Mouse (Mus musculus) mouse embryonic stem cell (cell line): ENCODE measurements around the gene Cdh1.

Source experiments
- in situ Hi-C, 2 experiments: fragments of 300-500 bp; cut with MboI; formaldehyde crosslinking; loops; 1 replicate in 1 of 2; 3 replicates in 1 of 2; pipeline ENCODE4 v1.14.3; 2019 to 2020; ENCODE audit warnings: low sequenced_read_pairs in 2 of 2, low pct_unique_long_range_greater_than_20kb in 1 of 2, mixed read lengths in 1 of 2; ENCODE audit not compliant: unreplicated experiment in 1 of 2

Gene Cdh1

DNA sequence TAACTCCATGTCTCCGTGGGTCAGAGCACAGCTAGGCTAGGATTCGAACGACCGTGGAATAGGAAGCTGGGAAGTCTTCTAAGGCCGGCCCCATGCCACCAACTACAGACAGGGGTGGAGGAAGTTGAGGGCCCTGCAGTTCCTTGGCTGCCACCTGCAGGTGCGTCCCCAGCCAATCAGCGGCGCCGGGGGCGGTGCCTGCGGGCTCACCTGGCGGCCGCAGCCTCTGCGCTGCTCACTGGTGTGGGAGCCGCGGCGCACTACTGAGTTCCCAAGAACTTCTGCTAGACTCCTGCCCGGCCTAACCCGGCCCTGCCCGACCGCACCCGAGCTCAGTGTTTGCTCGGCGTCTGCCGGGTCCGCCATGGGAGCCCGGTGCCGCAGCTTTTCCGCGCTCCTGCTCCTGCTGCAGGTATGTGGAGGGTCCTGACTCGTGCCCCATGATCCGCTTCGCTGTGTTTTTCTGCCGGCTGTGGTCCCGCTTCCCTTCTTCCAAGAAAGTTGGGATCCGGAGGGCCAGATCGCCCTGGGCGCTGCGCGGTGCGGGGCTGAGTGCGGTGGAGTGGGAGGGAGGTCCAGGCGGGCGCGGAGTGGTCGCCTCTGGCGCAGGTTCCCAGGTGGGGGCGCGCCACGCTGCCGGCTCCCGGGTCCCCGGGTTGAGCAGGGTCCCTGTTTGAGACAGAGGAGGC is at the start of gene Cdh1:
Gene Cdh1, plus strand, starts transcription at position 221 of the 689 bp plus-strand sequence.
- in situ Hi-C loops = no loop called here

DNA sequence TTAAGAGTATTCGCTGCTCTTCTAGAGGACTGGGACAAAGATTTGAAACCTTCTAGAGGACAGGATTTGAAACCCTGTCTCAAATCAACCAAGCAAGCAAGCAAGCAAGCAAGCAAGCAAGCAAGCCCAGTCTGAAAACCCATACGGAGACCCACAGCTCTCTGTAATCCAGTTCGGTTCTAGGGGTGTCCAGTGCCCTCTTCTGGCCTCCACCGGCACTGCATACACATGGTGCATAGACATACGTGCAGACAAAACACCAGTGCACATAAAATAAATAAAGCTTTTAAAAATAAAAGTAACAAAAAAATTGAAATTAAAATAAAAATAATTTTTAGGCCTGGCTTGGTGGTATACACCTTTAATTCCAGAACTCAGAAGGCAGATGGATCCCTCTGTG is 49.1 kb upstream of the Cdh1 start:
- in situ Hi-C loops = loop anchor here in 1 of 2 experiments (25.0 kb wide), 1 partner anchor 308 kb away; the partner anchor contains the start of gene Has3

DNA sequence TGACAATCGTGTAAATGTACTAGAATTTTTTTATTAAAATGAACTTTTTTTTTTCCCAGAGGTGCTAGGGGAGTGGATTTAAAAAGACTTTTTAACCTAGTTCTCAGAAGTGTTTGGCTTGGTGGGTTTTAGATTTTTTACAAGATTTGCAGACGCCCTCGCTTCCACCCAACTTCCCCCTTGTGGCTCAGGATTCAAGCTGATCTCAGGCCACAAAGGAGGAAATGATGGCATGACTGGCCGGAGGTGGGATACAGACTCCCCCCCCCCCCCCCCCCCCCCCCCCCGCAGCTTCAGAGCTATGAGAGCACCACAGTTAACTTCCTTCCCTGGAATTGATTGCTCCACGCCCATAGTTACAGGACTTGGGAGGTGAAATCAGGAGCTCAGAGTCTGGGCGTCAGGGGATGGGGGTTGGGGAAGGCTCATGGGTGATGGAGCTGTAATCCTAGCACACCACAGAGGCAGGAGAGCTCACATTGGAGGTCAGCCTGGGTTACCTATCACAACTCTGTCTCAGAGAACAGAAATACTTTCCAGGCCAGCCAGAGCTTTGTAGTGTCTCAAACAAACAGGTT is 47.0 kb upstream of the Cdh1 start:
- in situ Hi-C loops = loop anchor here in 1 of 2 experiments (25.0 kb wide), 1 partner anchor 306 kb away; the partner anchor contains the start of gene Has3

DNA sequence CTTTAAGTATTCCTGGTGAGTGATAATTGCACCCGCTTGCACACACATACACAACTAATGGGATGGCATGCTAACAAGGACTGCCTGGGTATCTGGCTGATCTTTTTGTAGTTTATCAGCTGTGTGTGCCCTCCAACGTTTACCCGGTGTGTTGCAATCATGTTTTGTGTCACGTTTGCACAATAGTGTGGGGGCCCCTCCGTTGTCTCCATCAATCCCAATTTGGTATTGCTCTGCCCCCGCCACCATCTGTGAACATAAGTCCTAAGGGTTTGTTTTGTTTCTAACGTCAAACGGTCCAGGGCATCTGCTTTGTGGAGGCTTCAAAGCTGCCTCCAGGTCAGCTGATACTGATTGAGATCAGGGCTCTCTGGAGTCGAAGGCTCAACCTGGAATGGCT is 43.3 kb upstream of the Cdh1 start:
- in situ Hi-C loops = loop anchor here in 1 of 2 experiments (25.0 kb wide), 1 partner anchor 302 kb away; the partner anchor contains the start of gene Has3

DNA sequence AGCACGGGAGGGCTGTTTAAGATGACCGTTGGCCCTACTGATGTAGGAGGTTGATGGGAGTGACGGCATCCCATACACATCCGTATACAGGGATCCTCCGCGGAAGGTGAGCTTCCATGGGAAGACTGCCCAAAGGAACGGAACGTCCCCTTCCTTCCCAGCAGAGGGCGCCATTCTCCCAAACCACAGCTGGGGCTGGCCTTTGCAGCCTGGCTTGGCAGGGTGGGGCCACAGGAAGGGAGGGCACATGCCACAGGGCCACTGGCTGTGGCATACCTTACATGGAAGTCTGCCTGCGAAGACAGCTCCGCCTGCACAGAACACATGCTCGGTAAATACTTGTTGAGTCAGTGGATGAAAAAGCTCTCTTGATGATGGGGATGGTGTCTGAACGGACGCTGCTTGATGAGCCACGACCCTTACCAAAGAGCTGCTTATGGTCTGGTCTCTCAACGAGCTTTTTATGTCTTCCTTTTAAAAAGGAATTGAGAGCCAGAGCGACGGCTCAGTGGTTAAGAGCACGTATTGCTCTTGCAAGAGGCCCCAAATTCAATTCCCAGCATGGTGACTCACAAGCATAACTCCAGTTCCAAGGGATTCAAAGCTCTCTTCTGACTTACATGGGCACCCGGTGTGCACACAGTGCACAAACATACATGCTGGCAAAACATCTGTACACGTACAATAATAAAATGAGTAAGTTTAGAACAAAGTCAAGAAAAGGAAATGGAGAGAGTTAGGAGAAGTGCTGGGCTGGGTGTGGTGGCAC is 41.9 kb upstream of the Cdh1 start:
- in situ Hi-C loops = loop anchor here in 1 of 2 experiments (25.0 kb wide), 1 partner anchor 301 kb away; the partner anchor contains the start of gene Has3

DNA sequence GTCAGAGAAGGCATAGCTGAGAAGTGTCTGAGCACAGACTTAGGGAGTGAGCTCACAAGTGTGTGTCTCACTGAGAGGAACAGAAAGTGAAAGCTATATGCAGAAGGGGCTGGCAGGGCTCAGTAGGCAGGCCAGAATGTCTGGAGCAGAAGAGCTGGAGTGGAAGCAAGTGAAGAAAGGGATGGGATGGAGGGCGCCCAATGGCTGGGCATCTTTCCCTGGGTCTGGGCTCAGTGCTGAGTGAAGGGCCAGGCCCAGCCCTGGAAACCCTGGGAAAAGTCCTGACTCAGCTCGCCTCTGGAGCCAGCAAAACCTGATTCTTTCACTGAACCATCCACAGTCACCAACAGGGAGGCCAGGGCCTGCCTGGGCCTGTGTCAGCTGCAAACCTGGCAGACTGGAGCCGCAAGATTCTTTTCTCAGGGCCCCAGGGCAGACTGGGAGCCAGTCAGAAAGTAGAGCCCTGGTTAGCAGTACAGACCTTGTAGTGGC is 39.4 kb upstream of the Cdh1 start:
- in situ Hi-C loops = loop anchor here in 1 of 2 experiments (25.0 kb wide), 1 partner anchor 299 kb away; the partner anchor contains the start of gene Has3

DNA sequence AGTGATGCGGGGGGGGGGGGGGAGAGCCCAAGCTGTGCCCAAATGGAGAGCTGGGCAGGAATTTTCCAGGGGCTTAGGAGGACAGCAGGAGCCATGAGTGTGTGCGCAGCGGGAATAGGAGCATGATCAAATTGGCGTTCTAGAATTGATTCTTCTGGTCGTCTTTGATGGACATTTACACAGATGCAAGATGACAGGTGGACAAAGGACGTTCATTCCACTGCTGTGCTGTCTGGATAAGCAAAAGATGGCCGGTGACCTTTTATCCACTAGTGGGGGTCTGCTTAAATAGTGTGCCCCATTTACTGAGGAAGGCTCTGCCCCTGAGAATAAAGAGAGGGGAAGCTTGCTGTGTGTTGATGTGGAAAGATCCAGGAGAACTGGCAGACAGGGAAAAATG is 34.1 kb upstream of the Cdh1 start:
- in situ Hi-C loops = loop anchor here (5.0 to 25.0 kb wide), 3 partner anchors 78 to 293 kb away; partner anchors contain the start of gene Has3 (in 1 of the 2)

DNA sequence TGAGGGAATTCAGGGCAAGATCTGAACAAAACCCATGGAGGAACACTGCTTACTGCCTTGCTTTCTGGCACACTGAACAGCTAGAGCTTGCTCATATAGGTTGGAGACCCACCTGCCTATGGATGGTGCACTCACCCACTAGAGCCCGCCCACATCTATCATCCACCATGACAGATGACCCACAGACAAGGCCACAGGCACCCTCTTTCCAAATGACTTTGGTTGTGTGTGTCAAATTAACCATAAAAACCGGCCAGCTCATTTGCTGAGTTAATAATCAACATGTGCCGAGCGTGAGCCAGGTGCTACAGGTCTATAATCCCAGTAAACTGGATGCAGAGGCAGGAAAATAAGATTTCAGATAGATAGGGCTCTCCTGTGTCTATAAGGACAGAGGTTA is 32.8 kb upstream of the Cdh1 start:
- in situ Hi-C loops = loop anchor here in 1 of 2 experiments (25.0 kb wide), 1 partner anchor 292 kb away; the partner anchor contains the start of gene Has3

DNA sequence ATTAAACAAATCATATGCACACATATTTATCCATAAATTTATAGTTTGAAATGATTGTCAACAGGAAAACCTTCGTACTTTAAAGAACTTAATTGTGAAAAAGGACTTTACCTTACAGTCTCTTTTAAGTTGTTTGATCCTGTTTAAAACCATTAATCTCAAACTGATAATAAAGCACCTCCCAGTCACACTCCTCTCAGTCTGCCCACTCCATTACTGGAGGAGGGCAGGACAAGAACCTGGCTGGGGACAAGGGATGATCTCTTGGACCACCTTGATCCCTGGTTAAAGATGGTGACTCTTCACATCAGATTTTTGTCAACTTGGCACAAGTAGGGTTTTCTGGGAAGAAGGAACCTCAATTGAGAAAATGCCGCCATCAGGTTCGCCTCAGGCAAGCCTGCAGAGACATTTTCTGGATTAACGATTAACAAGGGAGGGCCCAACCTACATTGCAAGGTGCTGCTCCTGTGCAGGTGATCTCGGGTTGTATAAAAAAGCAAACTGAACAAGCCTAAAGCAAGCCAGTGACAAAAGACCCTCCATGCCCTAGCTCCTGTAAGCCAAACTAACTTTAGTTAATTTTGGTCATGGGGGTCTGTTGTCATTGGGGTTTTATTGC is 31.5 kb upstream of the Cdh1 start:
- in situ Hi-C loops = loop anchor here in 1 of 2 experiments (25.0 kb wide), 1 partner anchor 291 kb away; the partner anchor contains the start of gene Has3

DNA sequence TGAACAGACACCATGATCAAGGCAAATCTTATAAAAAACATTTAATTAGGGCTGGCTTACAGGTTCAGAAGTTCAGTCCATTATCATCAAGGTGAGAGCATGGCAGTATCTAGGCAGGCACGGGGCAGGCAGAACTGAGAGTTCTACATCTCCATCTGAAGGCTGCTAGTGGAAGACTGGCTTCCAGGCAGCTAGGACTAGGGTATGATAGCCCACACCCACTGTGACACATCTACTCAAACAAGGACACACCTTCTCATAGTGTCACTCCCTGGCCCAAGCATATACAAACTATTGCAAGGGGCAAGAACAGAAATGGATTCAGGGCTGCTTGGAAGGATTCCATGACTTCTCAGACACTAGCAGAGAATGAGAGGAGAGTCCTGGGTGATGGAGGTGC is 31.0 kb upstream of the Cdh1 start:
- in situ Hi-C loops = loop anchor here in 1 of 2 experiments (25.0 kb wide), 1 partner anchor 290 kb away; the partner anchor contains the start of gene Has3

DNA sequence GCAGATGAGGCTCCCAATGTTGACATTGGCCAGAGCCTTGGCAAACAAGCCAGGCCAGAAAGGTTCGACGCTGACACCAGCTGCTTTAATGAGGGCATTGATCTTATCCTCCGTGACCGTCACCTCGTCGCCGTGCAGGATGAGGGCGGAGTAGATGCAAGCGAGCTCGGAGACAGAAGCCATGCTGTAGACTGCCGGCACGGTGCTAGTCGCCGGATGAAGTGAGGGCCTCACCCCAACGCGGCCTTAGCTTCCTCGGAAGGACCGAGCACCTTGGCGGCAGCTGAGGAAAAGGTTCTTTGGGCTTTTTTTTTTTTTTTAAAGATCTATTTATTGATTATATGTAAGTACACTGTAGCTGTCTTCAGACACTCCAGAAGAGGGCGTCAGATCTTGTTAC is 30.0 kb upstream of the Cdh1 start, which contains the start of gene Gm10073:
Gene Gm10073, minus strand, starts transcription at position 294 of the 400 bp plus-strand sequence.
- in situ Hi-C loops = loop anchor here in 1 of 2 experiments (25.0 kb wide), 1 partner anchor 289 kb away; the partner anchor contains the start of gene Has3

DNA sequence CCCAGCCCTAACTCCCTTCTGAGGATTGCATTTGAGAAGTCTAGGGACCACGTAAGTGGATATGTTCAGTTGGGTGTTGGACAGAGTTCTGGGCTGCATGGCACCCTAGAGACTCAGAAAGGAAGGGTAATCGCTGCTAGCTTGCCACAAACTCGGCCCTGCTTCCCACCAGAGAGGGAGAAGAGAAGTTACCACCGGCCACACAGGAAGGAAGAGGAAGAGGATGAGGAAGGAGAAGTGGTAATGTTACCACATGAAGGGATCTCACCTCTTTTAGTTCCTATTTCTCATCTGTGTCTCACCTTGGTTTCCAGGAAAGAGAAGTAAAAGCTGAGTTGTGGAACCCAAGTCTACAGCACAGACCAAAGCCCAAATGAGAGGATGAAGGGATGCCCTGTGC is 28.9 kb upstream of the Cdh1 start:
- in situ Hi-C loops = loop anchor here in 1 of 2 experiments (25.0 kb wide), 1 partner anchor 288 kb away; the partner anchor contains the start of gene Has3

DNA sequence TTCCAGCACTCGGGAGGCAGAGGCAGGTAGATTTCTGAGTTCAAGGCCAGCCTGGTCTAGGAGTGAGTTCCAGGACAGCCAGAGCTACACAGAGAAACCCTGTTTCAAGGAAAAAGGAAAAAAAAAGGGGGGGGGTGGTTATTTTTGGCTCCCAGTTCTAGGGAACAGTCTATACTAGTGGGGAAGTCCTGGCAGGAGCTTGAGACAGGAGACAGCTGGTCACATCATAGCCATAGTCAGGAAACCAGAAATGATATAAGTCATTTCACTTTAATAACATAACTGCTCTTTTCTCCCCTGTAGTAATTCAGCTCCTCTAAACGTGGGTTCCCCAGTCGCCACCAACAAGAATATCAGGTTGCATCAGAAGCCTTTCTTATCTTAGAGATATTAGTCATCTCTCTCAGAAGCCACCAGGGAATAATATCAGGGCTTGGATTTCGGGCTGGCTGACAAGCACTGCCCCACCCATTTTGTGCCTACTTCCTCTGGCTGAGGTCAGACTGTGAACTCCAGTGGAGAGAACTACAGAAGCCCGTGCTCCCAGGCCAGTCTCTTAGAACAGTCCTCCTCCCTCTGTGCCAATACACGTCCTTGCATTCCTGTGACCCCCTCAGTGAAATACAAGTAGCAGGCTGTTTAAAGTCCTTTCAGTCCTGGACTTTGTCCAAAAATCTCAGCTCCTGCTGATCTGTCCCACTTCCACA is 26.1 kb upstream of the Cdh1 start:
- in situ Hi-C loops = no loop called here

DNA sequence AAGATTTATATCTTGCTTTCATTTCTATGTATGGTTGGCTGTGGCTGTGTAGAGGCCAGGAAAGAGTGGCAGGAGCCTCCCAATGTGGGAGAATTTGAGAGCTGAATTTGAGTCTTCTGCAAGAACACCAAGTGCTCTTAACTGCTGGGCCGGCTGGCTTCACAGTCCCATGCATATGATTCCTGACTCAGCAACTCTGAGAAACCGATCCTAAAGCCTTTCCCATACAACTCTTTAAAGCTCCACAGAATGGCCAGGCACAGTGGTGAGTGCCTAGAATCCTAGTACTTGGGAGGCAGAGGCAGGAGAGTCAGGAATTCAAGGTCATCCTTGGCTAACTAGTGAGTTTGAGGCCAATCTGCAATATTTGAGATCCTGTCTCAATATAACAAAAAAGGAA is 23.6 kb upstream of the Cdh1 start:
- in situ Hi-C loops = no loop called here

DNA sequence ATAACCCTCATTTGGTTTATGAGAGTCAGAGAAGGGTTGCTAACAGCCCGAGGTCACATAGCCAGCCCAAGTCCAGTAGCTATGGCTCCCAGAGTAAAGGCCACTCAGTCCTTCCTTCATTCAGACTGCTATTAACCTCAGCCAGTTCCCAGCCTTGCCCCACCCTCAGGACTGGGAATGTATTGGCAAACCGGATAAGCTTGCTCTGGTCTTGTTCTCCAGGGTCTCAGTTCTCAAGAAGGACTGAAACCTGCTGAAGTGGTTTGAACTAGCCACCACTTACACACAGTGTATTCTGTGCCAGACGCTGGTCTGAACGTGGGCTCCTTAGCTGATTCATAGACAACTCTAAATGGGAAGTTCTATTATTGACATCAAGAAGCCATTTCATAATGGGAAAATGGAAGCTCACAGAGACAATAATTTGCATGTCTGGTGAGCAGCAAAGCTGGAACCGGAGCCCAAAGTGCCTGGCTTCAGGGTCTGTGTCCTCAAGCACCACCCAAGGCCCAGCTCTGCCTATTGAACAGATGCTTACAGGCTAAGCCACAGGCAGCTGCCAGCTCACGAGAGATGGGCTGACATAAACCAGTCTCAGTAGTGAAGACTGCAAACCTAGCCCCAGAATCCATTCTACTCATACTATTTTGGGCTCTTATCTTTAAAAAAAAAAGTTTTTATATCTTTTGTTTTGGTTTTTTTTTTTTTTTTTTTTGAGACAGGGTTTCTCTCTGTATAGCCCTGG is 21.6 kb upstream of the Cdh1 start:
- in situ Hi-C loops = no loop called here

DNA sequence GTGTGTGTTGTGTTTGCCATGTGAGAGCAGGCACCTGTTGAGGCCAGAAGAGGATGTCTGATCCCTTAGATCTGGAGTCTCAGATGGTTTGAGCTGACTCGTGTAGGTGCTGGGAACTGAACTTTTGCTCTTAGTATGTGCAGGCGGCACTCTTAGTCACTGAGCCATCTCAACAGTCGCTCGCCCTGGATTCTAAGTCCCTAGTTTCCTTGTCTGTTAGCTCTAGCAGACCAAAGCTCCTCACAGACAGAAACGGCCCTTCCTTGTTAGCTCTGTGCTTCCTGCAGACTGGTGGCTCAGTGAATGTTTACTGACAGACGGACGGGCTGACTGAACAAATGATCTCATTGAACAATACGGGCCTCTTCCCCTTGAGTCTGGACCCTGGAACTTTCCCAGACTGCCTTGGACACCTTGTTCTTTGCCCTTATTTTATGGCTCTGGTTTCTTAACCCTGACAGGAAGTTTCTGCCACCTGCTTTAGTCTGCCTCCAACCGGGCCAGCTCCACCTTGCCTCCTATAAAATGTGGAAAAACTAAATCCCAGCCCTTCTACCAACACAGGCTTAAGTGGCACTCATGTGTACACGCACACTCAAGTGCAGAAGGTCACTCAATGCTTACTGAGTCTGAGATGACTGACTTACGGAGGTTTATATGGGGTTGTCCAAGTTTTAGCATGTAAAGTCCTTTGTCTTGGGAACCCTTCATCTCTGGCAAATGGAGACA is 18.0 kb upstream of the Cdh1 start:
- in situ Hi-C loops = no loop called here
